Mouse (Mus musculus) lung, postnatal 0 days (tissue): ENCODE measurements at regions not wholly inside any gene's neighbourhood (a gene's known extent, or its start where the extent isn't known, plus 50 kb on each side); places are given as distances from the start of the nearest gene placed in this dataset.

Experiments
- CTCF ChIP-seq: IDR thresholded peaks from 2 replicates; pipeline ENCODE4 v1.5.1; 2016; ENCODE audit warnings: antibody characterized with exemption, mild to moderate bottlenecking
- EP300 ChIP-seq: IDR thresholded peaks from 2 replicates; pipeline ENCODE4 v1.6.1; 2016; ENCODE audit warnings: antibody characterized with exemption, mild to moderate bottlenecking, control low read depth

DNA sequence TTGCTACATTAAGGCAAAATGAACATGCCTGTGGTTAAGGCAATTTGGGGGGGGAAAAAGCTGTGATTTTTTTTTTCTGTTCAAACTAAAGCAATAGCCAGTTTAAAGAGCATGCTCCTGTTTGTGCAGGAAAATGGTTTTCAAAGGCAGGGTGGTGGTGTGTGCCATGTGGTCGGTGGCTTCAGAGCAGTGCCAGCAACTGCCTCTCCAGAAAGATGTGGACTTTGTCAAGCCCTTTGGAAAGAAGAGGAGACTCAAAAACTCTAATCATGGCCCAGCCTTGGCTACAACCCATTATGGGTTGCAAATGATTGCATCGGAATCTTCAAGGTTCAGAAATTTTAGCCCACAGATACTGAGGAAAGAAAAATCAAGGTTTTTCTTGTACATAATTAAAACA lies 382.4 kb upstream of the Arid1b start:
- TF ChIP-seq EP300 (no peak), CTCF (no peak)
